Mouse (Mus musculus) forebrain, embryonic 16.5 days (tissue): ENCODE measurements around the gene Adamts14. TPM values are rescaled to one million over a fixed set of nuclear protein-coding genes. Genes with fewer than 3 reads are reported as not detected.

Experiments
- ATAC-seq: fragments of 200-750 bp; cut with Nextera tagmentation; 2 replicates; pipeline ENCODE4 v1.8.0; 2017; ENCODE audit warnings: mild to moderate bottlenecking, moderate library complexity
- H3K27ac ChIP-seq: fragments of 300-500 bp; sonication (generic); 2 replicates; pipeline ENCODE4 v1.5.1; 2014; ENCODE audit warnings: low read length, control low read depth
- H3K27me3 ChIP-seq: fragments of 300-500 bp; sonication (generic); replicated peaks from 2 replicates; pipeline ENCODE4 v1.6.1; 2014; ENCODE audit warnings: low read length; ENCODE audit not compliant: control insufficient read depth, insufficient read depth
- H3K36me3 ChIP-seq: fragments of 300-500 bp; sonication (generic); 2 replicates; pipeline ENCODE4 v1.6.1; 2014; ENCODE audit not compliant: control insufficient read depth, insufficient read depth
- H3K4me1 ChIP-seq: fragments of 300-500 bp; sonication (generic); replicated peaks from 2 replicates; pipeline ENCODE4 v1.6.1; 2014; ENCODE audit warnings: low read length; ENCODE audit not compliant: control insufficient read depth, insufficient read depth
- H3K4me2 ChIP-seq: fragments of 300-500 bp; sonication (generic); 2 replicates; pipeline ENCODE4 v1.6.1; 2014; ENCODE audit warnings: mild to moderate bottlenecking, low read length, control low read depth
- H3K4me3 ChIP-seq: fragments of 300-500 bp; sonication (generic); replicated peaks from 2 replicates; pipeline ENCODE4 v1.5.1; 2014; ENCODE audit warnings: mild to moderate bottlenecking, low read length, control low read depth
- H3K9ac ChIP-seq: fragments of 300-500 bp; sonication (generic); replicated peaks from 2 replicates; pipeline ENCODE4 v1.6.1; 2014; ENCODE audit warnings: low read depth, low read length, control low read depth
- H3K9me3 ChIP-seq: fragments of 300-500 bp; sonication (generic); 2 replicates; pipeline ENCODE4 v1.6.1; 2016; ENCODE audit warnings: low read length; ENCODE audit not compliant: control insufficient read depth
- WGBS: fragments of 180-500 bp; shearing (Covaris S2); extraction: QIAGEN DNeasy Blood & Tissue Kit; methylation state at CpG from one replicate; pipeline ENCODE4 v1.1.7; 2014; 5-methylcytosine and 5-hydroxymethylcytosine counted together
- polyA plus RNA-seq: library from polyadenylated mRNA; unstranded; fragments of >200 nt; fragmentation: Nextera tagmentation; extraction: Ambion mirVana; gene quantifications from 2 replicates; pipeline ENCODE4 v1.2.1, GENCODE M21; 2015

Gene Adamts14
- polyA plus RNA-seq, 1 experiment from 2014 or later = 0.10 TPM

GRCm38 (mm10) chr10:61263606-61264005 is 9.6 kb downstream of the Adamts14 start:
- Histone ChIP-seq H3K9me3 (no peaks in the 10 kb centered on the region), H3K27ac (no peak overlapping the region), H3K4me1 (peaks cover 6% of the 10 kb centered on the region; the same call in 1 of the 2 replicates), H3K4me2 (no peak overlapping the region), H3K36me3 (no peaks in the 10 kb centered on the region), H3K27me3 (no peaks in the 10 kb centered on the region), H3K9ac (no peak overlapping the region), H3K4me3 (no peak overlapping the region)
- no peak for ATAC-seq
- 84% methylated on average over 8 of the region's 8 CpGs for WGBS

DNA sequence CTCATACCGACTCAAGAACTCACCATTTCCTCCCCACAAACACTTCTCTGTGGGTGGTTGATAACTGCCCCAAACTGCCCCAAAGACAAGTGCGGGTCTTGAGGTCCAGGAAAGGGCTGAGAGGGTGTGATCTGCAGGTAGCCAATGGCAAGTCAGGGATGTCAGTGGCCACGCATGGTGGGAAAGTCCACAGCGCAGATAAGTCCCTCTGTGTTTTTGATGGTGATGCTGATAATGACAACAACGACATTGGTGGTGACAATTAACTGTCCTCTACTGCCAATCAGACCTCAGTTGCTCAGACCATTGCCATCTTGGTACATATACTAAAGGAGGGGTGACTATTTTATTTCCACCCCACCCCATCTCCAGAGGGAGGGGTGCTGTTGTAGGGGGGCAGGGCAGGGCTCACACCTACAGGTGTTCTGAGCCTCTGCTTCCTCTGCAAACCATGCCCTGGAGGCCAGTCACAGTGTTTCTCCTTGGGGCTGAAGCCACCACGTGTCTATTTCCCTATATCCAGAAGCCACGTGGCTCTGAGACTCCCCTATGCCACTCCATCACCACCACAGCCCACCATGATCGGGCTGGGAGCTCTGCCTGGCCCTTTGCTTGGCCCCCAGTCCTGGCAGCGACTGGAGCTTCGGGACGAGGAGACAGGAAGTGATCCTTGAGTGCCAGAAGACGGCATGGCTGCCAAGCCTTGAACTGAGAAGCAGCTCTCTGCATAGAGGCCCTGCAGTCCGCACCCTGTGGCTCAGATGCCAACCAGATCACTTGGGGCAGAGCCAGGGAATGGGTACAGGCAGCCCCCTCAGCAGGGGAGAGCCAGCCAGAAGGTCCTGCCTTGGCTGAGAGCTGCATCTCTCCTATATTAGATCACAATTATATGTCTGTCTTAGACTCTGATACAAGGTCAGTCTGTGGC is 11.7 kb downstream of the Adamts14 start:
- WGBS = 64% methylated on average over 13 of the region's 13 CpGs
- no peak overlapping the region for H3K4me2 ChIP-seq
- no peak overlapping the region for H3K27ac ChIP-seq
- peaks cover 6% of the 10 kb centered on the region; the same call in 1 of the 2 replicates for H3K4me1 ChIP-seq
- 0 out of 2 replicates have a peak, but pooled peaks have one; percentile 15 for ATAC-seq
- H3K9me3 ChIP-seq = no peaks in the 10 kb centered on the region
- no peak overlapping the region for H3K9ac ChIP-seq
- no peak overlapping the region for H3K4me3 ChIP-seq
- H3K27me3 ChIP-seq = no peaks in the 10 kb centered on the region
- no peaks in the 10 kb centered on the region for H3K36me3 ChIP-seq

DNA sequence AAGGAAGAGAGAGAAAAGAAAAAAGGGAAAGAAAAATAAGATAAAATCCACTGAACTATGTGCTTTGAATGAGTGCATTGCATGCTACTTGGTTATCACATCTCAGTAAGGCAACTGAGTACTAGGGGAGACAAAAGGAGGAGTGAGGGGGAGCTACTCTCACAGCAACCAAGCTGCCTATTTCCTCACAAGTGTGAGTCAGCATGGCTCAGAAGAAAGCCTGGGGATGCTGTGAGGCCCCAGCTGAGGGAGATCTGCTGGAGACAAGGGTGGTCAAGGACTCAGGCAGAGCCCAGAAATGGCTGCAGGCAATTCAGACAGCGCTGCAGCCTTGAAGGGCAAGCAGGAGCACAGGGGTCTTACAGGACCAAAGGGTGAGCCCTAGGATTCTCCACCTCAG is 15.1 kb downstream of the Adamts14 start:
- Histone ChIP-seq H3K36me3 (no peaks in the 10 kb centered on the region), H3K9ac (no peak overlapping the region), H3K27me3 (no peaks in the 10 kb centered on the region), H3K4me3 (no peak overlapping the region), H3K4me1 (peaks cover 20% of the 10 kb centered on the region), H3K9me3 (0 out of 2 replicates have a peak, but pooled peaks cover 3% of the 10 kb centered on the region), H3K4me2 (no peak overlapping the region), H3K27ac (no peak overlapping the region)
- no peak for ATAC-seq
- 100% methylated on average over 1 of the region's 1 CpGs for WGBS

DNA sequence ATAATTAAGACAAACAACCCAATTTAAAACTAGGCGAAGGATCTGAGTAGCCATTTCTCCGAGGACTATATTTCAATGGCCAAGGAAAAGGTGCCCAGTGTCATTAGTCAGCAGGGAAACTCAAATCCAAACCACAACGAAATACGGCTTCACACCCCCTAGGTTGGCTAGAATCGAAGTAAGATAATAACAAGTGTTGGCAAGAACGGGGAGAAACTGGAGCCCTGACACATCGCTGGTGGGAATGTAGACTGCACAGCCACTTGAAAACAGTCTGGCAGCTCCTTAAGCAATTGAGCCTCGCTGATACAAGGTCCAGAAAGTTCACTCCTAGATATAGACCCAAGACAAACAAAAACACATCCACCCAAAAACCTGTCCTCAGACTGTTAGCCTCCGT is 16.6 kb downstream of the Adamts14 start:
- Histone ChIP-seq H3K9me3 (0 out of 2 replicates have a peak, but pooled peaks cover 3% of the 10 kb centered on the region), H3K4me1 (peaks cover 17% of the 10 kb centered on the region), H3K4me2 (no peak overlapping the region), H3K9ac (no peak overlapping the region), H3K4me3 (no peak overlapping the region), H3K36me3 (no peaks in the 10 kb centered on the region), H3K27me3 (no peaks in the 10 kb centered on the region), H3K27ac (no peak overlapping the region)
- 91% methylated on average over 9 of the region's 9 CpGs for WGBS
- ATAC-seq = no peak

DNA sequence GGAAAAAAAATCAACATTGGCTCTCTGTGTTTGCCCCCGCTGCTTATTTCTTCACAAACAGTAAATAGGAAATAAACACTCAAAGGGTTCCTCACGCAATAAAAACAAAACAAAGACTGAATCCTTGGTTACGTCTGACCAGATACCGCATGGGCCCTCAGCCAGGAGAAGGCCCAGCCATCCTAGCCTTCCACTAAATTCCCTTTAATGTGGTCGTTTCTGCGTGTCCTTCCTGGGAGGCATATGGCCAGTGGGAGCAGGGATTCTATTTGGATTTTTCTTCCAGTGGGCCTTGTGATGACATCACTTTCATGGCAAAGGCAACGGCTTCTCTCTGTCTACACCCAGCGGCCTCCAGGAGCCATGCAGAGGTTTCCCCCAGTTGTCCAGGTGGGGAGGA is 18.0 kb downstream of the Adamts14 start:
- Histone ChIP-seq H3K9me3 (0 out of 2 replicates have a peak, but pooled peaks cover 3% of the 10 kb centered on the region), H3K4me3 (no peak overlapping the region), H3K27ac (peak overlapping the region; percentile 37), H3K36me3 (no peaks in the 10 kb centered on the region), H3K4me2 (no peak overlapping the region), H3K27me3 (no peaks in the 10 kb centered on the region), H3K9ac (no peak overlapping the region), H3K4me1 (peaks cover 14% of the 10 kb centered on the region)
- peak; percentile 33; the same call in 1 of the 2 replicates for ATAC-seq
- WGBS = 60% methylated on average over 8 of the region's 8 CpGs

- Histone ChIP-seq H3K4me3 (no peak overlapping the region), H3K9ac (no peak overlapping the region), H3K27me3 (no peaks in the 10 kb centered on the region), H3K4me1 (peaks cover 14% of the 10 kb centered on the region), H3K36me3 (no peaks in the 10 kb centered on the region), H3K27ac (peak overlapping the region; percentile 8; the same call in 1 of the 2 replicates), H3K4me2 (no peak overlapping the region), H3K9me3 (0 out of 2 replicates have a peak, but pooled peaks cover 3% of the 10 kb centered on the region)
- 47% methylated on average over 6 of the region's 6 CpGs for WGBS
- ATAC-seq = peak; percentile 75
These were observed 18.5 kb downstream of the Adamts14 start for GRCm38 (mm10) chr10:61254761-61255160.

DNA sequence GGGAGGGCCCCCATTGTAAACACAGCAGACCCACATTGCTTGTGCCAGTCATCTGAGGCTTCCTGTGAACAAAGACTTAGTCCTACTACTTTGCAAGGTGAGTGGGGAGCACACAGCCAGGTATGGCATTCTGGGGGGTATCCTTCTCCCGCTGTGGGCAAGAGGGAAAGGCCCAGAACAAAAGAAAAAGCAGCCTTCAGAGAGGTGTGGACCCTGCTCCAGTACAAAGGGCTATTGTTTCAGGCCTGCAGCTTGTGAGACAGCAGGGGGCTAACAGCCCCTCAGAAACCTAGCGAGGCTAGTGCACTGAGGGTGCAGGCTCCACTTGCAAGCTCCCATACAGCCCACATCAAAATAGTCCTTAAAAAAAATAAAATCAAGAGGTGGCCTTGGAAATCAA is 23.3 kb downstream of the Adamts14 start:
- Histone ChIP-seq H3K27ac (no peak overlapping the region), H3K27me3 (no peaks in the 10 kb centered on the region), H3K9ac (no peak overlapping the region), H3K9me3 (0 out of 2 replicates have a peak, but pooled peaks cover 3% of the 10 kb centered on the region), H3K4me3 (no peak overlapping the region), H3K4me1 (peaks cover 5% of the 10 kb centered on the region), H3K4me2 (no peak overlapping the region), H3K36me3 (no peaks in the 10 kb centered on the region)
- 17% methylated on average over 2 of the region's 2 CpGs for WGBS
- ATAC-seq = no peak

DNA sequence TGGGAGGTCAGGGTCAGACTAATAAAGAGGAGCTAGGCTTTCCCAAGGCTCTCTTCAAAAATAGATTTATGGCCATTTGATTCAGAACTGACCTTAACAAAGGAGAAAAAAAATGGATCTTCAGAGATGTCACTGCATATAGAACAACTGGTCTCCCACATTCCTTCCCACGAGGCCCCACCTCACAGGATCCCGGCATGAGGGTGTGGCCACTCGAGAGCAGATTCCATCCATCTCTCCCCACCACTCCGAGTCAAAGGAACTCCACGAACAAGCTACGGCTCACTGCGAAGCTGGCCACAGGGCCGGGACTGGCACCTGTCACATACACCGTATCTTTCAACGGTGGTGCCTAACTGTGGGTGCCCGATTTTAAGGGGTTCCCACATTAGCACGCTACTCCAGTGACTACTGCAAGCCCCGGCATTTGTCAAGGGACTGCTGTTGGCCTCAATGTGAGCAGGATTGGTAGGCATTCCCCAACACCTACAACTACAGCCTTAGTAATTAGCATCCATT is 24.6 kb downstream of the Adamts14 start:
- Histone ChIP-seq H3K4me2 (no peak overlapping the region), H3K4me1 (no peaks in the 10 kb centered on the region), H3K4me3 (no peak overlapping the region), H3K36me3 (no peaks in the 10 kb centered on the region), H3K27me3 (no peaks in the 10 kb centered on the region), H3K9me3 (0 out of 2 replicates have a peak, but pooled peaks cover 2% of the 10 kb centered on the region), H3K27ac (no peak overlapping the region), H3K9ac (no peak overlapping the region)
- ATAC-seq = no peak
- 85% methylated on average over 13 of the region's 13 CpGs for WGBS

- no peak for ATAC-seq
- H3K36me3 ChIP-seq = no peaks in the 10 kb centered on the region
- H3K4me2 ChIP-seq = no peak overlapping the region
- H3K27ac ChIP-seq = no peak overlapping the region
- no peaks in the 10 kb centered on the region for H3K27me3 ChIP-seq
- no peaks in the 10 kb centered on the region for H3K9me3 ChIP-seq
- 86% methylated on average over 6 of the region's 6 CpGs for WGBS
- no peak overlapping the region for H3K9ac ChIP-seq
- no peak overlapping the region for H3K4me3 ChIP-seq
- H3K4me1 ChIP-seq = no peaks in the 10 kb centered on the region
These were observed 26.9 kb downstream of the Adamts14 start for GRCm38 (mm10) chr10:61246288-61246687.
